Mouse (Mus musculus) CD8-positive naive resting alpha-beta T cell, adult 2 months (primary cell): ENCODE data around the gene Zmat5.
"Not testable (repeated sequence)": the region's sequence is repeated elsewhere in the genome, so short reads cannot be mapped to it uniquely, and the experiment has no call there.

ENCODE experiments used
- DNase-seq, 2 experiments: peaks; one replicate each; pipeline ENCODE4 v3.0.0; 2022; ENCODE audit warnings: low read depth in 2 of 2, low spot score in 2 of 2

The Zmat5 gene

DNA sequence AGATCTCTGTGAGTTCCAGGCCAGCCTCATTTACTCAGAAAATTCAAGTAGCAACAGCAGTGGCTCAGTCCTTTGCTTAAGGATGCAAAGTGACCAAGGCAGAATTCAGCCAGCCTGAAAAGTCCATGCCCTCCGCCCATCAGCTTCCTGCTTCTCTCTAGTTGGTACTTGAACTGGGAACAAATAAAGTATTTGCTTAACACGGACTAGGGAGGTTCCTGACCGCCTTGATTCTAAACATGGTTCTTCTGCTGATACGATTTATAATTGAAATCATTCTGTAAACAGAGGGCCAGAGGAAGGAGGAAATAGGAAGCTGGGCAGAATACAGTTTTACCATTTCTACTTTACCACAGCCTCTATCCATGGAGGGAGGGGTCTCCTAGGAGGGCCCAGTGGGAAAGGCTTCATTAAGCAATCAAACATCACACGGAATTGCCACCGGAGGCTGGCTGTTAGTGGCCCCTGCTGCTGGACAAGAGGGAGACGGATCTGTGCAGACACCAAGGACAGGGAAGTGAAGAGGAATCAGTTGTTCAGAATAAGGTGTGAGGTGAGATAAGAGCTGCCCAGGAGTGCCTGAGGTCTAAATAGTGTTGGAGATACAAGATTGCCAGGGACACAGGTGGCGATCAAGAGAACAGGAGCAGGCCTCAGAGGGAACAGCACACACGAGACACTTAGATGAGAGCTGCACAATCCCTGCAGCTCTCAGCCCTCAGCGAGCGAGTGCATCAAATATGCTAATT, 15.7 kb upstream of the Zmat5 start:
- no peak for DNase-seq

DNA sequence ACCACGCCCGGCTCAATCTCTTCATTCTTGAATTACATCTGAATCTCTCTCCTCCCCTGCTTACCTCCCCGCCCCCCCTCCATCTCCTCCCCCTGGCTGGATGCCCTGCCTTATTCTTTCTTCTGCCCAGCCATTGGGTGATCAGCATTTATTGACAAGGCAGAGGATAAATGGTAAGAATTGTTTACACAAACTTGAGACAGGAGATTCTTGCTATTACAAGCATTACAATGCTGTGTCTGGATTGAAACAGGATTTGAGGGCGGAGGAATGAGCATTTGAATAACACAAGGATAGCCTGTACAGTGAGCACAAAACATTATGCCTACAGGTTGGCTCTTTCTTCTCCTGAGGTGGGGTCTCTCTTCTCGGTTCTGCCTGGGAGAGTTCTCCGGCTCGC, 14.1 kb upstream of the Zmat5 start:
- DNase-seq, result no peak

DNA sequence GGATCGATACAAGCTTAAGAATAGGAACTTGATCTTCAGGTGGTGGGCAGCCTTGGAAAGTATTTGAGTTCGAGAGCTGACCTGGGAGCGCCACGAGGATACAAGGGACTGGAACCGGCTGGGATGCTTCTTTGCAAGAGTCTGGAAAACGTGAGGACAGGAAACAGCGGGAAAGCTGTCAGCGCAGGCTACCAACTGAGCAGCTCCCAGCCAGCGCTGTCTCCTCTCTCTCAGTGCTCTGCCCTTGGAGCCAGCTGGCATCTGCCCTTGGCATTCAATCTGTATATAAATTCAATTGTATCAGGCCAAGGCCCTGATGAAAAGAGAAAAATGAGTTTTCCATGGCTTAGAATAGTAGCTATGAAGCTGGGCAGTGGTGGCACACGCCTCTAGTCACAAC, 13.3 kb upstream of the Zmat5 start:
- DNase-seq, result no peak

DNA sequence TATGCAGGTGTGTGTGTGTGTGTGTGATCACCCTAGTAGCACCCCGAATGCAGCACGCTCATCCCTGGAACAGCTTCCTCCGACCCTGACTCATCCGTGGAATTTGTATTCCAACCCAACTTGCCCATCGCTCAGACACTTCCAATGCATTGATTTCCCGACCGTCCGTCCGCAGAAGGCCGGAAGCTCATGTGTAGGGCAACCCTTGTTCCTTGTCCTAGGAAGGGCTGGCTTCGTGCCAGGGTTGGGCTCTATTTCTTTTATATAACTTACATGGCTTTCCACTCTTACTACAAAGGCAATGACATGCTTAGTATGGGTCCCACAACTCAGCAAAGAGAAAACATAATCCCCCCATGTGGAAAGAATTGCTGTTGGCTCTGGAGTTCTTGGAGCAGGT, 12.3 kb upstream of the Zmat5 start:
- DNase-seq, result no peak

DNA sequence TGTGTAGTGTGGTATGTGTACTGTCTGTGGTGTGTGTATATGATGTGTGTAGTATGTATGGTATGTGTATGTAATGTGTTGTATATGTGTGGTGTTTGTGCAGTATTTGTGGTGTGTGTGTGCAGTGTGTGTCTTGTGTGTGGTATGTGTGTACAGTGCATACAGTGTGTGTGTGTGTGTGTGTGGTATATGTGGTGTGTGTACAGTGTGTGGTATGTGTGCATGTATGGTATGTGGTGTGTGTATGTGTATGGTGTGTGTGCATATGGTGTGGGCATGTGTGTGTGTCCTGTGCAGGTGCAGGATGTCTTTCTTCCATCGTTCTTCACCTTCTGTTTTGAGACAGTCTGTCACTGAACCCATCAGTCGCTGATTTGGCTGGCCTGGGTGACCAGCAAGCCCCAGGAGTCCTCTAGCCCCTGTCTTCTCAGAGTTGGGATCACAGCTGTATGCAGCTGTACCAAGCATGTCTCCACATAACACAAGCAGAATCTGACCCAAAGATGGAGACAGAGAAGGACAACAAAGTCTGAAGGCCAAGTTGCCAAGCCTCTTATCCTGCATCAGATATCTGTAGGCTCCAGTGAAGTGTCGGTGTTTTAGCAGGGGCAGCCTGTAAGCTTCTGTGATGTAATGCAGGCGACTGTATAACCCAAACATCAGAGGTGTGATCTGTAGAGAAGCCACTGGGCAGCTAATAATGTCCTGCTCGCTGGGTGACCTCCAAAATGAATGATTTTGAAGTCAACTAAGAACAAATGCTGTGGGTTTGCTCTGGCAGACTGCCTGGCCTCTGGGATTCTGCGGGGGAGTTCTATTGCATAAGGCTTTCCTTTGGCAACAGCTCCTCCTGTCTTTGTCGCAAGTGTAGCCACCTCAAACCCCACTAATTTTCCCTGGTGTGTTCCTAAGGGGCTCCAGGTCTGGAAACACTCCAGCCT, 7.2 kb upstream of the Zmat5 start:
- no peak for DNase-seq

DNA sequence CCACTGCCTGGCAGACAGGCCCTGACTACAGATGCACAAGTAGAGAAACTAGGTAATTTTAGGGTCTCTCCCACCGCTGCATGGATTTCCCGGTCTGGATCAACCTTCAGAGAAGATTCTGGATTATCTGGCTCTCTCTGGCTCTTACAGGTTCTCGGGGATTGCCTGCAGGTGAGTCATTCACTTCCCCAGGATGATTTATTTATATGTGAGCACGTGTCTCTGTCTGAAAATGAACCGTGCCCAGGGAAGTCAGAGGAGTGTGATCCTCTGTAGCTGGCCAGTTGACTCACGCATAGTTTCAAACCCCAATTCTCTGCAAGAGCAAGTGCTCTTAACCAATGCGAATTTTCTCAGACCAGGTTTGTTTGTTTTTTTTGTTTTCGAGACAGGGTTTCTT, 3.8 kb upstream of the Zmat5 start:
- no peak for DNase-seq

DNA sequence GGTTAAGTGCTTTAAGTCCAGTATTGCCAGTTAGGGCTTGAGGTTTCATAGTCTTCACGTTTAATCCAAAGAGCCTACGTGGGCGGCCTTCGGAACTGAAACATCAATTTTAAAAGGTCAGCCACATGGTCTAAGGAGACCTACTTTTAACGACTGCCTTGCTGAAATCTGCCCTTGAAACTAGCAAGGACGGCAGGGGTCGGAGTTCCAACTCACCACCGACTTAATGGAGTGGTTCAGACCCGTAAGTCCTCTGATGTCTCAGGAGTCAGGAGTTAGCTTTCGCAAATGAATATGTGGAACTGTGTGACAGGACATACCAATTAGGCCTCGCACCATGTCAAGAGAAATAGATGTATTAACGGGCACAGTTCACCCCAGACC, 798 bp upstream of the Zmat5 start:
- DNase-seq, result no peak

DNA sequence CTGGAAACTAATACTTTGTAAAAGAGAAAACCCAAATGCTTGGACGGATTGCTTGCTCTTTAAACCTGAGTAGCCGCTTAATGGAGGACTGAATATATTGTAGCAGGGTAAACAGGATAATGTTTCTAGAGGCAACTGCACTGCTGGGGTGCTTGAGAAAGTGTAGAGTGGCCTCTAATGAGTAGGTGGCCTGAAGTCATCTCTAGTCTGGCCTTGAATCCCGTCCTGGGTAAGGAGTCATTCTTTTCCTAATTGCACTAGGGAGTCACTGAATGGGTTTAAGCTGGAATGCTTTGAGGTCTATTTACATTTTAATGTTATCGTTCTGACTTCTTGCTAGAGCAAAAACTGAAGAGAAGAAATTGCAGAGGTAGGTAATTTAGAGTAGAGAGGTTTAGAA, 700 bp downstream of the Zmat5 start:
- DNase-seq, result no peak

DNA sequence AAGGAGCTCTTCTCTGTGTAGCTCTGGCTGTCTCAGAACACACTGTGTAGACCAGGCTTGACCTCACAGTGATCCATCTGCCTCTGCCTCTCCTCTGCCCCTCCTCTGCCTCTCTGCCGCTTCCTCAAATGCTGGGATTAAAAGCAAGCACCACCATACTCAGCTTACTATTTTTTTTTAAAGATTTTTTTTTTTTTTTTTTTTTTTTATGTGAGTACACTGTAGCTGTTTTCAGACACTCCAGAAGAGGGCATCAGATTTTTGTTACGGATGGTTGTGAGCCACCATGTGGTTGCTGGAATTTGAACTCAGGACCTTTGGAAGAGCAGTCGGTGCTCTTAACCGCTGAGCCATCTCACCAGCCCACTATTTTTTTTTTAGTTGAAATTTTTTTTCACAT, 5.7 kb downstream of the Zmat5 start:
- DNase-seq, result not testable (repeated sequence)

DNA sequence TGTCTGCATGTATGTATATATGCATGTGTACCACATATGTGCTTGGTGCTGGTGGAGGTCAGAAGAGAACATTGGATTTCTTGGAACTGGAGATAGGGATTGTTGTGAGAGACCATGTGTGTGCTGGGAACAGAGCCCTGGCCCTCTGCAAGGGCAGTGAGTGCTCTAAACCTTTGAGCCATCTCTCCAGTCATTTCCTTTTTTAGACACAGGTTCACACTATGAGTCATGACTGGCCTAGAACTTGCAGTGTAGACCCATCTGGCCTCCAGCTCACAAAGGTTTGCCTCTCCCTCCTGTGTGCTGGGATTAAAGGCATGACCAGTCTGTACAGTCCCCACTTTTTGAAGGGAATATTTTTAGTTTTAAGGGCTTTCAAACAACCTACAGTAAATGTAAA, 8.3 kb downstream of the Zmat5 start:
- DNase-seq, result no peak

DNA sequence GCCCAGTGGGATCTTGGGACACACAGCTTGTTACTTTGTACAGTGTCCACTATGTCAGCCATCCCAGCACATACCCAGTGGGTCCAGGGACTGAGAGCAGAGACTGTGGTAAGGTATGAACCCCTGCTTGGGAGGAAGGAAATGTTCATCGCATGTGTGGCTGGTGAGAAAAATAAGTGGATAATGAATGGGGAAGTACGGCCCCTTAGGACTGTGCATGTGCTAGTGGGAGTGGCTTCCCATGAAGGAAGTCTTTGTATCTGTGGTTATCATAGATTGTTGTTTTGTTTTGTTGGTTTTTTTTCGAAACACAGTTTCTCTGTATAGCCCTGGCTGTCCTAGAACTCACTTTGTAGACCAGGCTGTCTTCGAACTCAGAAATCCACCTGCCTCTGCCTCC, 10.2 kb downstream of the Zmat5 start:
- no peak for DNase-seq

DNA sequence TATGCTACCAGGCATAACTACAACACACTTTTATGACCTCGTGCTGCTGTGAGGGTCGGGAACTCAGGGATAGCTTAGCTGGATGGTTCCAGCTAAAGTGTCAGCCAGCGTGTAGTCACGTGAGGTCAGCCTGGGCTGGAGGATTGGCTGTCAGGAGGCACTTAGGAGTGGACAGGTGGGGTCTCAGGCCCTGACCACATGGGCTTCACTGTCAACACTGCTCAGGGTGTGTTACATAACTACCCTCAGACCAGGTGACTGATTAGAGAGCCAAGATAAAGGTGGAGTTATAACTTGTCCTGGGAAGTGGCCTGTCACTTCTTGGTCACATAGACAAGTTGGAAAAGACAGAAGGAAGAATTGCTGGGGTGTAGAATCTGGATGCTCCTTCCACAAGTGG, 11.1 kb downstream of the Zmat5 start:
- no peak for DNase-seq

DNA sequence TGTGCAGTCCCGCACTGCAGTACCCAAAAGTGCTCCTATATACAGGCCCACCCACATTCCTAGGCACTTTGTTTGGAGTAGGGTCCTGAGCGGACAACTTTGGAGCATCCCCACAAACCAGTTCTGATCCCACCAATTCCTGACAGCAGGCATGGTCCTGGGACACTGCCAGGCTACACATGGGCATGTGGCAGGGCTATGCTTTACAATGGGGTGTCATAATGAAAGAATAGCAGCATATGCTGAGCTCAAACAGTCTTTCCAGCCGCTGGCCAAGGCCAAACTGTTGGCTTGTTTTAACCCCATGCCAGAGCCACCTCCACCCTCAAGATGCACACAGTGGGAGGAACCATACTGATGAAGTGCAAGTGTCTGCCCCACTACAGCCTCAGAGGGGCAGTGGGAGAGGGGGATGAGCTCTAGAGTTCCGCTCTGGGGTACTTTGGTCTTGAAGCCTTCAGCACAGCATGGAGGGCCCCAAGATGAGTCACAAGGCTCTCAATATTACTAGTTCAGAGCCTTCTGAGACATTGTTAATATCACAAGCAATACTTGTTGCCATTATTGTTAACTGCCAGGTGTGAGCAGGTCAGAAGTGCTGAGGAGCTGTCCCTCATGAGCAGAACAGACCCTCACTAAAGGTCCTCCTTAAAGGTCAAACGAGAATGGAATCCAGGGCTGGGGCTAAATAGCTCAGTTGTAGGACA, 12.2 kb downstream of the Zmat5 start:
- no peak for DNase-seq

DNA sequence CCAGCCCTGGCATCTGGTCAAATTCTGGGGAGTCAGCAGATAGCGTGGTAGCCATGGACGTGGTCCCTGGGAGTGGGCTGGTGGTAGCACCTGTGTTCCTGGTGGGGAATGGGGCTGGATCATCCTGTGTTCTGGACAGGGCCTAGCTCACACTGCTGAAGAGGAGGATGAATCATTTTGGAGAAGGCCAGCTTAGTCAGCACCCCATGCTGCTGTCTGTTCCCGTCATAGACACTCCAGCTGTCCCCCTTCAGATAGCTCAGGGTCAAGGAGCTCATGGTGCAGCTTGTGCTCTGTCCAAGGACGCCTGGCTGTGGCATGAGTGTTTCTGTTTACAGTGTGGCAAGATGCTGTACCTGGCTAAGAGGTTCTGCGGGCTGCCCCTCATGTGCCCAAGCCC, 14.1 kb downstream of the Zmat5 start:
- no peak for DNase-seq

DNA sequence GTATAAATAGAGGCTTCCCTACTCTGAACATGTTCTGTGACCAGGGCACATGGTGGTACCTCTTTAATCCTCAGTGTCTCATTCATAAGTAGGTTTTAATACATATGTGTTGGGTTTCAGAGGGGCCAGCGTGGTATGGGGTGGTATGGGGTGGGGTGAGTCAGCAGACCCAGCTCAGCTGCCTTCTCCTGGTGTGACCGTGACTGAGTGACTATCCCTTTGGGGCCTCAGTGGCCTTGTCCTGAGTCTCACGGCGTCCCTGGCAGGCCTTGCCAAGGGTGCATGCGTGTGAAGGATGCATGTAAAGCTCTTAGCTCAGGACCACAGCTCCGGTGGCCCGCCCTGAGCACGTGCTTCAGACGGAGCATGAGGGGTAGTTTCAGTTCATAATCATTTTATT, 15.5 kb downstream of the Zmat5 start:
- DNase-seq, result no peak

DNA sequence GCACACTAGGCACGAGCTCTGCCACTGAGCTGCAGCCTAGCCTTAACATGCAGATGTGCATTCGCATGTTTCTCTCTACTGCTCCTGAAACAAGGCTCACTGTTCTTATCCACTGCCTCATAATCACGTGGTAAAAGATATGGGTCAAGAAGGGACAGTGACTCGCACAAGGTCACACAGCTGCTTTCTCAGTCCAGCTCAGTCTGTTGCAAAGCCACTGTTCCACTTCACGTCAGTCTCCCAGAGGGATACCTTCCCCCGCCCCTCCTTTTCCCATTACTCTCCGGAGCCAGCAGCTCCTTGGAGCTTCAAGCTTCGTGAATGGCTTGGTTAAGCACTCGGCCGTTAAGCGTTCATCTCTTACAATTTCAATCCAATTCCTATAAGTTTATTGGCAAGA, 15.9 kb downstream of the Zmat5 start:
- no peak for DNase-seq

DNA sequence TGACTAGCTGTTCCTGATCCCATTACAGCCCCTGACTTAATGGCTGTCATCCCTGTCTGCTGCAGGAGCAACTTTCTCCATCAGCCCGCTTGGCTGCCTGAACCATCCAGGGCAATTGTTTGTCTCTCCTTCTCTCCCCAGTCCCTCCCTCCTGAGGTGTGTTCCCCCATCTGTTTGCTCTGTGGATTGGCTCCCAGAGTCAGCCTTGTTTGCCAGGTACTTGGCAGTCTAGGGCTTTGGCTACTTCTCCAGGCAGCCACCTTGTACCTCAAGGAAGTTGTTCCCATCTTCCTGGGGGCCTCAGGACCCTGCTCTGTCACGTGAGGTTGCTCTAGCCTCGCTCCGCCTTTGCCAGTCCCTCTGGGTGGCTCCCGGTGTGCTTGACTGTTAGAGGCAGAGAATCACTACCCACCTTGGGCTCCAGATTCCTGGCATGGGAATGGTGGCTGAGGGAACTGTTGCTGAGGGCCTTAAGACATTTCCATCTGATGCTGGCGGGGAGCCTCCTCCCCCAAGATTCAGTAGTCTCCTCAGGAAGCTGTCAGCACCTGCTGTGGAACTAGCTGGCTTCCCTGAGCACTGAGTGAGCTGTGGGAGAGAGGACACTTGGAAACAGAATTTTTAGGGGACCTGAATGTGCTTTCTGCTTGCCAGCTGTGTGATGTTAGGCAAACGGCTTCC, 16.6 kb downstream of the Zmat5 start:
- no peak for DNase-seq

DNA sequence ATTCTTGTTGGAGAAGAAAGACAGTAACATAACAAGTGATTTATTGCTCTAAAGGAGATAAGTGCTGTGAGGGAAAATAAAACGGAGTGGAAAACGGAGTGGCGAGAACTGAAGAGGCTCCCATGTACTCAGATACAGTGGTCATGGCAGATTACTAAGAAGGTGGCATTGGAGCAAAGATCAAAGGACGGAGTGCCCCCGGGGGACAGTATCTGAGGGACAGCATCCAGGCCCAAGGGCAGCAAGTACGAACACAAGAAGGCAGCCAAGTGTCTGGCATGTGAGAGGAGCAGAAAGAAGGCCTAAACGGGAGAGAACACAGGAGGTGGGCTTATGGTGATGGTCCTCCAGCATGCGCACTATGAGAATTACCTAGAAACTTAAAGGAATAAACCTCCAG, 17.2 kb downstream of the Zmat5 start:
- no peak for DNase-seq

DNA sequence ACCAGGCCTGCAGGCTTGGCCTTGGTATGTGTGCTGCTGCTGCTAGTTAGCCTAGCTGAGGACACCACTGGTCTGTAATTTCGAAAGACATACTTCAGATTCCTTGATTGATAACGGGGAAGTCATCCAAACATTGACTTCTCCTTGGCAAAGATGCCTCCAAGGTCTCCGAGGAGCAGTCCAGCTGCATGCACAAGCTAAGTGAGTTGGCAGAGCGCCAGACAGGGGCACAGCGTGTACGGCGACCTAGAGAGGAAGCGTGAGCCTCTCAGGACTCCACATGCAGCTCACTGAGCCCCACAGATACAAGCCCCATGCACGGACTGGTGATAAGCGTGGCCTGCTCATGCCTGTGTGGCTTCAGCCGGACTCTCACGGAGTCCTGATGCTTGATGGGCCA, 25.1 kb downstream of the Zmat5 start:
- DNase-seq, result no peak

DNA sequence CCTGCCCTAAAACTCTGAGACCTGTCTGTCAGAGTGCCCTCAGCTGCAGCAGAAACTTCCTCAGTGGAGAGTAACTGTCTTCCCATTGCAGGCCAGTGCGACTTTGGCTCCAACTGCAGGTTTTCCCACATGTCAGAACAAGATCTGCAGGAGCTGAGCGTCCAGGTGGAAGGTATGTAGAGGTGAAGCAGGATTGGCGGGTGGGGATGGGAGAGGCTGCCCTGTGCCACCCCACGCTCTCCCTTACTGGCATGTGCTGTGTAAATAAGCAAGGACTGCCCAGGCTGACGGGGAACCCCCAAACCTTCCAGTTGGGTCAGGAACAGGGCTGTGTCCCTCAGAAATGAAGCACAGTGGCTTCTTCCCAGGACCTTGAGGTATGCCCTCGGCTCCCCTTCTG, 25.6 kb downstream of the Zmat5 start:
- no peak for DNase-seq

DNA sequence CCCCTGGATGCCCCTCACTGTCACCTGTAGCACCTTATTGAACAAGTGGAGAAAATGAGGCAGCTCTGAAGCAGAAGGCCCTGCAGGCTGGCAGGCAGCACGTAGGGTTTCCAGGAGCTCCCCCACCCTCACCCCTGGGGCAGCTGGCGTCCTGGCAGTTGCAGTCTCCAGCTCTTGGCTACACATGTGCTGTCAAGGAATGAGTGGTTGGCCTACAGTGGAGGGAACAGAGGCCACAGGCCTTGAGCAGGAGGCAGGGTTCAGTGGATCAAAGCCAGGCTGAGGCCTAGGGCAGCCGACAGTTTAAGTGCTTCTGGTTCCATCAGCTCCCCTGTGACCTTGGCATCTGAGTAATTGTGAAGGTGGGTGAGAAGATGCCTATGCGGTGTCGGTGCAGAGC, 26.4 kb downstream of the Zmat5 start:
- no peak for DNase-seq
